Mouse (Mus musculus) megakaryocyte, embryonic 14.5 days (primary cell): ENCODE data around the gene Dpy30. TPM values are rescaled to one million over a fixed set of nuclear protein-coding genes. Genes with fewer than 3 reads are reported as not detected.
"Not testable (repeated sequence)": the region's sequence is repeated elsewhere in the genome, so short reads cannot be mapped to it uniquely, and the experiment has no call there.

Experiments used
- H3K27me3 ChIP-seq: replicated peaks from 2 replicates; pipeline ENCODE3; 2012; ENCODE audit warnings: inconsistent platforms
- H3K36me3 ChIP-seq: replicated peaks from 2 replicates; pipeline ENCODE3; 2012; ENCODE audit warnings: low read length, inconsistent platforms, mixed read lengths
- H3K4me1 ChIP-seq: 2 replicates; pipeline ENCODE4 v1.6.1; 2012; ENCODE audit warnings: inconsistent platforms
- H3K4me3 ChIP-seq: replicated peaks from 2 replicates; pipeline ENCODE3; 2012; ENCODE audit warnings: moderate library complexity, mild to moderate bottlenecking, inconsistent platforms
- H3K9me3 ChIP-seq: 2 replicates; pipeline ENCODE4 v1.6.1; 2012; ENCODE audit warnings: inconsistent platforms
- FLI1 ChIP-seq: IDR thresholded peaks from 2 replicates; pipeline ENCODE4 v1.6.1; 2012; ENCODE audit warnings: low read length, inconsistent platforms, mixed read lengths
- GATA1 ChIP-seq: IDR thresholded peaks from 3 replicates; pipeline ENCODE4 v1.6.1; 2012; ENCODE audit warnings: mixed read lengths, low read length, inconsistent platforms, borderline replicate concordance
- polyA plus RNA-seq: library from polyadenylated mRNA; stranded (reverse); fragments of >175 nt; gene quantifications from 2 replicates; pipeline ENCODE4 v1.2.3, GENCODE M21; 2012; ENCODE audit warnings: low replicate concordance; ENCODE audit not compliant: insufficient read depth

Dpy30 gene
- polyA plus RNA-seq: 7.4 and 93.3 TPM in 2 replicates

- Histone ChIP-seq H3K9me3 (no peaks in the 10 kb centered on the region), H3K4me3 (no peak within 1 kb of the TSS), H3K36me3 (no peaks in the 10 kb centered on the region), H3K27me3 (peaks cover 1% of the 10 kb centered on the region), H3K4me1 (no peaks in the 10 kb centered on the region)
- TF ChIP-seq GATA1 (no peak), FLI1 (no peak)
Measured at GRCm38 (mm10) chr17:74323844-74324243, at the start of gene Dpy30. TSS of gene Dpy30 (minus strand) at chr17:74323944.

- Histone ChIP-seq H3K27me3 (no peaks in the 10 kb centered on the region), H3K4me3 (no peak overlapping the region), H3K4me1 (peaks cover 3% of the 10 kb centered on the region; the same call in 1 of the 2 replicates), H3K36me3 (peaks cover 79% of the 10 kb centered on the region), H3K9me3 (no peaks in the 10 kb centered on the region)
- TF ChIP-seq GATA1 (no peak), FLI1 (no peak)
Measured at GRCm38 (mm10) chr17:74363592-74363991, 39.8 kb upstream of the Dpy30 start.

GRCm38 (mm10) chr17:74341151-74341550, 17.4 kb upstream of the Dpy30 start:
- H3K27me3 ChIP-seq: no peaks in the 10 kb centered on the region
- TF ChIP-seq FLI1: no peak
- no peak for TF ChIP-seq GATA1
- H3K36me3 ChIP-seq: peaks cover 24% of the 10 kb centered on the region
- no peaks in the 10 kb centered on the region for H3K9me3 ChIP-seq
- peaks cover 45% of the 10 kb centered on the region for H3K4me1 ChIP-seq
- peak overlapping the region; percentile 47 for H3K4me3 ChIP-seq

- Histone ChIP-seq H3K4me1 (peaks cover 40% of the 10 kb centered on the region), H3K9me3 (no peaks in the 10 kb centered on the region), H3K4me3 (peak within 1 kb of the TSS; percentile 98), H3K27me3 (no peaks in the 10 kb centered on the region), H3K36me3 (peaks cover 14% of the 10 kb centered on the region)
- TF ChIP-seq FLI1 (no peak), GATA1 (no peak)
Measured at GRCm38 (mm10) chr17:74338937-74339804, 15.4 kb upstream of the Dpy30 start, which contains the start of gene Spast. TSS of gene Spast (plus strand) at chr17:74338987.

DNA sequence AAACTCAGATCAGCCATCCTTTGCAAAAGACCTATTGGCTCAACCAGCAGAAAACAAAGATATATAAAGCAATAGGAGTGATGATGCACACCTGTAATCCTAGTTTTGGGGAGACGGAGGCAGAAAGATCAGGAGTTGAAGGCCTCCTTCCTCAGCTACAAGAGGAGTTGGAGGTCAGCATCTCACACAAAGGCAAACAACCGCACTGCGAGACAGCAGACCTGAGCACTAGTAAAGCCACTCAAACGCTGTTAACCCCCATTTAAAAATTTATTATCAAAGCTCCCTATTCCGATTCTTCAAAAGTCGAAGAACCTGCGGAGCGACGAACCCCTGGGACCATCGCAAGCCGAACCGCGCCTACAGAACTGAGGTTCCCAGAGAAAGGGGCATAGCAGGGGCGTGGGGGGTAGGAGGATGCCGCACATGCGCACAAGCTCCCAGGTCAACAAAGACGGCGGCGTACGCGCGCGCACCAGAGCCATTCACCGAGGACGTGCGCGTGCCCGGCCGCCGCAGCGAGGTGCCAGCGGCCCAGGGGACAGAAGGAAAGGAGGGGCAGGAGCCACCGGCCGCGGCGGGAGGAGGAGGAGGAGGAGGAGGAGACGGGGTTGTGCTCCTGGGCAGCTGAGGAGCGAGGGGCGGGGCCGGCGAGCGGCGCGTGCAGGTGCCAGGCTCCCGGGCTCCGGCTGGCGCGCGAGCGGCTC, 14.6 kb upstream of the Dpy30 start:
- no peaks in the 10 kb centered on the region for H3K9me3 ChIP-seq
- peaks cover 8% of the 10 kb centered on the region for H3K36me3 ChIP-seq
- H3K4me1 ChIP-seq: peaks cover 36% of the 10 kb centered on the region
- peak overlapping the region; percentile 98 for H3K4me3 ChIP-seq
- no peaks in the 10 kb centered on the region for H3K27me3 ChIP-seq
- TF ChIP-seq FLI1 (no peak), GATA1 (no peak)

GRCm38 (mm10) chr17:74331049-74331676, 7.4 kb upstream of the Dpy30 start:
- Histone ChIP-seq H3K9me3 (no peaks in the 10 kb centered on the region), H3K36me3 (no peaks in the 10 kb centered on the region), H3K4me3 (no peak overlapping the region), H3K27me3 (no peaks in the 10 kb centered on the region), H3K4me1 (no peaks in the 10 kb centered on the region)
- TF ChIP-seq FLI1 (no peak), GATA1 (no peak)

DNA sequence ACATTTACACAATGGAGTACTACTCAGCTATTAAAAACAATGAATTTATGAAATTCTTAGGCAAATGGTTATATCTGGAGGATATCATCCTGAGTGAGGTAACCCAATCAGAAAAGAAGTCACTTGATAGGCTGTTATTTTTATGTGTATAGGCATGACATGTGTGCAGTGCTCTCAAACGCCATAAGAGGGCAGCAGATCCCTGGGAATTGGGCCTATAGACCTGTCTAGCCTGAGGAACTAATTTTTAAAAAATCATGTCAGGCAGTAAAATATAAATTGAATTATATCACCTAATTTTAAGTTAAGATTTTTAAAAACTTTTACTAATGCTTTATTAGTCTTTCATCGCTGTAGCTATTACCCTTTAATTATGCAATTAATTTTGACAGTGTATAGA, 4.4 kb upstream of the Dpy30 start:
- H3K27me3 ChIP-seq, H3K4me1 ChIP-seq, H3K9me3 ChIP-seq, H3K4me3 ChIP-seq, H3K36me3 ChIP-seq: not testable (repeated sequence)

DNA sequence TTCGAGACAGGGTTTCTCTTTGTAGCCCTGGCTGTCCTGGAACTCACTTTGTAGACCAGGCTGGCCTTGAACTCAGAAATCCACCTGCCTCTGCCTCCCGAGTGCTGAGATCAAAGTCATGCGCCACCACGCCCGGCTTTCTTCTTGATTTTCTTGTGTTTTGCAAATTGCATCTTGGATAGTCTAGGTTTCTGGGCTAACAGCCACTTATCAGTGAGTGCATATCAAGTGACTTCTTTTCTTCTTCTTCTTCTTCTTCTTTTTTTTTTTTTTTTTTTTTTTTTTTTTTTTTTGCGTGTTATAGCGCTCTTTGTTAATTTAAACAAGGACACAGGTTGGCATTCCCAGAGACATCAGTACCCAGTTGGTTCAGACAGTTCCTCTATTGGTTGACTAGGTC, 3.5 kb upstream of the Dpy30 start:
- not testable (repeated sequence) for H3K4me1 ChIP-seq, H3K27me3 ChIP-seq, H3K4me3 ChIP-seq

GRCm38 (mm10) chr17:74322400-74323054, 1.2 kb downstream of the Dpy30 start:
- H3K9me3 ChIP-seq: no peaks in the 10 kb centered on the region

More for the DNA sequence above, 3.5 kb upstream of the Dpy30 start:
- H3K36me3 ChIP-seq, H3K9me3 ChIP-seq: not testable (repeated sequence)

More at GRCm38 (mm10) chr17:74322400-74323054, 1.2 kb downstream of the Dpy30 start:
- H3K27me3 ChIP-seq: peaks cover 1% of the 10 kb centered on the region
- H3K4me3 ChIP-seq: no peak overlapping the region
- TF ChIP-seq GATA1: no peak
- TF ChIP-seq FLI1: no peak
- H3K4me1 ChIP-seq: no peaks in the 10 kb centered on the region
- no peaks in the 10 kb centered on the region for H3K36me3 ChIP-seq
